Mouse (Mus musculus) thymus, adult 2 months (tissue): ENCODE results near the gene Wdr45.

ENCODE experiments used
- CTCF ChIP-seq: fragments of 200-500 bp; IDR thresholded peaks from 2 replicates; pipeline ENCODE4 v1.5.1; 2012; ENCODE audit warnings: mild to moderate bottlenecking, control low read depth, low read length, moderate library complexity, borderline replicate concordance; ENCODE audit not compliant: control insufficient read depth, poor library complexity, insufficient read depth; ENCODE audit errors: extremely low read depth
- POLR2A ChIP-seq: fragments of 200-500 bp; IDR thresholded peaks from 2 replicates; pipeline ENCODE4 v1.6.1; 2012; ENCODE audit warnings: mild to moderate bottlenecking, low read length, control low read depth, moderate library complexity; ENCODE audit not compliant: control insufficient read depth, poor library complexity, insufficient read depth; ENCODE audit errors: extremely low read depth

GRCm38 (mm10) chrX:7765764-7766163 is 51.6 kb downstream of the Wdr45 start:
- TF ChIP-seq POLR2A (no peak), CTCF (no peak)
